Mouse (Mus musculus) stomach, embryonic 16.5 days (tissue): ENCODE measurements around the gene Serpind1. TPM values are rescaled to one million over a fixed set of nuclear protein-coding genes. Genes with fewer than 3 reads are reported as not detected.

Experiments used
- ATAC-seq: fragments of 200-750 bp; cut with Nextera tagmentation; 2 replicates; pipeline ENCODE4 v1.8.0; 2017; ENCODE audit warnings: moderate number of reproducible peaks, moderate TSS enrichment; ENCODE audit not compliant: insufficient read depth, low FRiP score
- H3K27ac ChIP-seq: fragments of 300-500 bp; sonication (generic); 2 replicates; pipeline ENCODE4 v1.5.1; 2014; ENCODE audit warnings: low read length
- H3K27me3 ChIP-seq: fragments of 300-500 bp; sonication (generic); 2 replicates; pipeline ENCODE4 v1.6.1; 2014; ENCODE audit warnings: low read length, control low read depth, mixed read lengths; ENCODE audit not compliant: control insufficient read depth, insufficient read depth
- H3K36me3 ChIP-seq: fragments of 300-500 bp; sonication (generic); 2 replicates; pipeline ENCODE4 v1.6.1; 2014; ENCODE audit warnings: low read length; ENCODE audit not compliant: control insufficient read depth, insufficient read depth
- H3K4me1 ChIP-seq: fragments of 300-500 bp; sonication (generic); 2 replicates; pipeline ENCODE4 v1.6.1; 2014; ENCODE audit warnings: low read length, control low read depth, mixed read lengths; ENCODE audit not compliant: control insufficient read depth, insufficient read depth
- H3K4me2 ChIP-seq: fragments of 300-500 bp; sonication (generic); 2 replicates; pipeline ENCODE4 v1.6.1; 2014; ENCODE audit warnings: low read depth, low read length, mixed read lengths
- H3K4me3 ChIP-seq: fragments of 300-500 bp; sonication (generic); replicated peaks from 2 replicates; pipeline ENCODE4 v1.5.1; 2014; ENCODE audit warnings: mild to moderate bottlenecking, low read length
- H3K9ac ChIP-seq: fragments of 300-500 bp; sonication (generic); 2 replicates; pipeline ENCODE4 v1.6.1; 2014; ENCODE audit warnings: low read length
- H3K9me3 ChIP-seq: fragments of 300-500 bp; sonication (generic); replicated peaks from 2 replicates; pipeline ENCODE4 v1.6.1; 2016; ENCODE audit warnings: low read length, control low read depth; ENCODE audit not compliant: control insufficient read depth
- WGBS: fragments of 180-500 bp; shearing (Covaris S2); extraction: QIAGEN DNeasy Blood & Tissue Kit; methylation state at CpG from one replicate; pipeline ENCODE4 v1.1.7; 2014; 5-methylcytosine and 5-hydroxymethylcytosine counted together
- polyA plus RNA-seq: library from polyadenylated mRNA; unstranded; fragments of >200 nt; fragmentation: Nextera tagmentation; extraction: Ambion mirVana; gene quantifications from 2 replicates; pipeline ENCODE4 v1.2.1, GENCODE M21; 2015

Serpind1 gene
- polyA plus RNA-seq, 1 experiment from 2014 or later: 10.7 TPM

GRCm38 (mm10) chr16:17339701-17340100, 8.5 kb downstream of the Serpind1 start:
- Histone ChIP-seq H3K27me3 (no peaks in the 10 kb centered on the region), H3K4me3 (no peak overlapping the region), H3K36me3 (no peaks in the 10 kb centered on the region), H3K27ac (no peak overlapping the region), H3K9ac (no peak overlapping the region), H3K4me2 (no peak overlapping the region), H3K4me1 (no peaks in the 10 kb centered on the region), H3K9me3 (no peaks in the 10 kb centered on the region)
- ATAC-seq: no peak
- 83% methylated on average over 7 of the region's 7 CpGs for whole genome bisulfite sequencing

- Histone ChIP-seq H3K9me3 (no peaks in the 10 kb centered on the region), H3K9ac (no peak overlapping the region), H3K36me3 (no peaks in the 10 kb centered on the region), H3K4me3 (no peak overlapping the region), H3K27me3 (no peaks in the 10 kb centered on the region), H3K27ac (no peak overlapping the region), H3K4me2 (no peak overlapping the region), H3K4me1 (no peaks in the 10 kb centered on the region)
- no peak for ATAC-seq
- WGBS: 73% methylated on average over 2 of the region's 2 CpGs
Measured at GRCm38 (mm10) chr16:17340705-17341104, 9.5 kb downstream of the Serpind1 start.

- H3K4me1 ChIP-seq: no peaks in the 10 kb centered on the region
- no peak overlapping the region for H3K4me3 ChIP-seq
- H3K36me3 ChIP-seq: no peaks in the 10 kb centered on the region
- WGBS: 84% methylated on average over 4 of the region's 4 CpGs
- no peak for ATAC-seq
- H3K27me3 ChIP-seq: no peaks in the 10 kb centered on the region
- no peak overlapping the region for H3K27ac ChIP-seq
- no peak overlapping the region for H3K9ac ChIP-seq
- H3K9me3 ChIP-seq: no peaks in the 10 kb centered on the region
- H3K4me2 ChIP-seq: no peak overlapping the region
Measured at GRCm38 (mm10) chr16:17341847-17342246, 10.7 kb downstream of the Serpind1 start.

GRCm38 (mm10) chr16:17345141-17345812, 14.1 kb downstream of the Serpind1 start:
- H3K27ac ChIP-seq: peak overlapping the region; percentile 57
- no peak overlapping the region for H3K9ac ChIP-seq
- WGBS: 62% methylated on average over 8 of the region's 8 CpGs
- H3K27me3 ChIP-seq: no peaks in the 10 kb centered on the region
- H3K36me3 ChIP-seq: no peaks in the 10 kb centered on the region
- H3K9me3 ChIP-seq: no peaks in the 10 kb centered on the region
- H3K4me3 ChIP-seq: no peak overlapping the region
- H3K4me1 ChIP-seq: no peaks in the 10 kb centered on the region
- peak; percentile 76; the same call in 1 of the 2 replicates for ATAC-seq
- H3K4me2 ChIP-seq: no peak overlapping the region

GRCm38 (mm10) chr16:17345813-17346155, 14.6 kb downstream of the Serpind1 start:
- Histone ChIP-seq H3K27me3 (no peaks in the 10 kb centered on the region), H3K9ac (no peak overlapping the region), H3K4me2 (no peak overlapping the region), H3K9me3 (no peaks in the 10 kb centered on the region), H3K27ac (peak overlapping the region; percentile 40; the same call in 1 of the 2 replicates), H3K4me3 (no peak overlapping the region), H3K4me1 (no peaks in the 10 kb centered on the region), H3K36me3 (no peaks in the 10 kb centered on the region)
- ATAC-seq: peak; percentile 36; the same call in 1 of the 2 replicates
- 66% methylated on average over 2 of the region's 2 CpGs for WGBS

- no peak for ATAC-seq
- Histone ChIP-seq H3K36me3 (no peaks in the 10 kb centered on the region), H3K9ac (no peak overlapping the region), H3K27ac (no peak overlapping the region), H3K4me1 (no peaks in the 10 kb centered on the region), H3K4me2 (no peak overlapping the region), H3K9me3 (no peaks in the 10 kb centered on the region), H3K4me3 (no peak overlapping the region), H3K27me3 (no peaks in the 10 kb centered on the region)
- 93% methylated on average over 1 of the region's 1 CpGs for WGBS
Measured at GRCm38 (mm10) chr16:17346766-17347165, 15.6 kb downstream of the Serpind1 start.

- Histone ChIP-seq H3K27me3 (no peaks in the 10 kb centered on the region), H3K4me2 (no peak overlapping the region), H3K27ac (no peak overlapping the region), H3K36me3 (no peaks in the 10 kb centered on the region), H3K4me3 (no peak overlapping the region), H3K9me3 (no peaks in the 10 kb centered on the region), H3K9ac (no peak overlapping the region), H3K4me1 (no peaks in the 10 kb centered on the region)
- 84% methylated on average over 6 of the region's 6 CpGs for WGBS
- ATAC-seq: no peak
Measured at GRCm38 (mm10) chr16:17356031-17356430, 24.9 kb downstream of the Serpind1 start.

GRCm38 (mm10) chr16:17358787-17359186, 27.6 kb downstream of the Serpind1 start:
- Histone ChIP-seq H3K9ac (no peak overlapping the region), H3K27me3 (no peaks in the 10 kb centered on the region), H3K4me3 (no peak overlapping the region), H3K36me3 (no peaks in the 10 kb centered on the region), H3K4me1 (no peaks in the 10 kb centered on the region), H3K4me2 (no peak overlapping the region), H3K9me3 (no peaks in the 10 kb centered on the region), H3K27ac (no peak overlapping the region)
- no peak for ATAC-seq
- WGBS: 84% methylated on average over 4 of the region's 4 CpGs

- no peak overlapping the region for H3K4me2 ChIP-seq
- no peak overlapping the region for H3K4me3 ChIP-seq
- no peak overlapping the region for H3K9ac ChIP-seq
- no peak for ATAC-seq
- H3K27me3 ChIP-seq: no peaks in the 10 kb centered on the region
- H3K4me1 ChIP-seq: no peaks in the 10 kb centered on the region
- no peak overlapping the region for H3K27ac ChIP-seq
- WGBS: 88% methylated on average over 4 of the region's 4 CpGs
- no peaks in the 10 kb centered on the region for H3K9me3 ChIP-seq
- no peaks in the 10 kb centered on the region for H3K36me3 ChIP-seq
Measured at GRCm38 (mm10) chr16:17382306-17382705, 51.1 kb downstream of the Serpind1 start.
